Mouse (Mus musculus) adrenal gland, adult 2 months (tissue): ENCODE measurements around the gene Blvrb. TPM values are rescaled to one million over a fixed set of nuclear protein-coding genes. Genes with fewer than 3 reads are reported as not detected.

Experiments used
- DNase-seq: peaks from one replicate; pipeline ENCODE4 v3.0.0; 2021
- long read RNA-seq: library from polyadenylated mRNA; stranded (forward); transcript quantifications from one replicate; pipeline ENCODE4 v2.0.0, GENCODE M21; 2021
- polyA plus RNA-seq: library from polyadenylated mRNA; depleted of rRNA; stranded (reverse); fragments of >200 nt; gene quantifications from 2 replicates; pipeline ENCODE4 v1.2.3, GENCODE M21; 2012; rRNA removed
- total RNA-seq, 2 experiments: library from RNA; stranded (reverse); gene quantifications; 2 replicates each; pipeline ENCODE4 v1.2.3; 2021

Blvrb gene
- total RNA-seq (10 to 100 TPM; 48.4 to 51.1 TPM), polyA plus RNA-seq (70.2 and 86.2 TPM in 2 replicates)
- long read RNA-seq, transcript Blvrb-201 (5 exons, 1,028 nt), result major isoform, 38 of 41 reads
- long read RNA-seq, partial matches to known transcripts, result 2 of 41 reads
- long read RNA-seq, other reads (novel, unspliced or antisense), result 1 of 41 reads

DNA sequence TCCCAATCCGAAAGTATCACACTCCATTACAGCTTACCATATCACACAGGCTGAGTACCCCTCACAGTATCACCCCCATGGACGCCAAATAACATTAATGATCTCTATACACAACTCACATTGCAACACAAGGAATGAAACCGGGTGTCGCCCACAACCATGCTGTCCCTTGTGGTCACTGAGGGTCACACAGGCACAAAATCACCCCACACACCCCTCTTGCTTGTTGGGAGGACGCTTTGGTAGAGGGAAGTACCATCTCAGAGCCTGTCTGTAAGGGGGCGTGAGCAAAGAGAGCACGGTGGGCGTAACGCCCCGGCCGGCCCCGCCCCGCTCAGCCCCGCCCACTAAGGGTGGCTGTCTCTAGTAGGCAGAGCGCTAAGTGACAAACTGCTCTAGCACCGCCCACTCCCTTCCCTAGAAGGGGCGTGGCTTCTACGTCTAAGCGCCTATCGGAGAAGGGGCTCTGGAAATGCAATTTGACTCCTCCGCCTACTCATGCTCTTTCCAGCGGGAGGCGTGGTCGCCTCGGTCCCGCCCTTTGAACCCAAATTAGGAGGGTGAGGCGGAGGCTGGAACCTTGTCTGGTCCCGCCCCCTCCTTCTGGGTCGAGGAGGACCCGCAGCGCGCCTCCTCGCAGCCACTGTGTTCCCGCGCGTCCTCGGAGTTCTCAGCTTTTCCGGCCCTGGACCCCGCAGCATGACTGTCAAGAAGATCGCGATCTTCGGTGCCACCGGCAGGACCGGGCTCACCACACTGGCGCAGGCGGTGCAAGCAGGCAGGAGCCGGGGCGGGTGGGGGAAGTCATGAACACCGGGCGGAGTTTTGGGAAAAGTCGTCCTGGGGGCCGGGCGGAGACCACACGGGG lies at the start of gene Blvrb, which contains the start of gene Sptbn4:
Gene Blvrb (plus strand): TSS at position 560 of the 868 bp plus-strand sequence.
Gene Sptbn4 (minus strand): TSS at position 268 of the 868 bp plus-strand sequence.
- DNase-seq, result peak; percentile 99

DNA sequence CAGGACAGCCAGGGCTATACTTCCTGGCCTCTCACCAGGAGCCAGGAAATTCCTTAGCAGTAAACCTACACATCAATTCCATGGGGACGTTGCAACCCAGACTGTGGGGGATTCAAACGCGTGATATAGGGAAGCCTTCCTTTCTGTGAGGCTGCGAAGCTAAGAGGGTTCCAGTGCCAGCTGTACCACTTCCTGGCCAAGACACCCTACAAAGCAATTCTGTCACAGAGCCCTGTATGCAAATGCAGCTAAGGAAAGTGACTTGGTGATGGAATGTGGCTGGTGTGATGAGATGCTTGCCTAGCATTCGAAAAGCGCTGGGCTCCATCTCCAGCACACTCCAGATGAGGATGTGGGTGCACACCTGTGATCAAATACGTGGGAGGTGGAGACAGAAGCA lies 47.2 kb upstream of the Blvrb start:
- DNase-seq, result no peak

GRCm38 (mm10) chr7:27402675-27403074 lies 45.1 kb upstream of the Blvrb start:
- peak; percentile 69 for DNase-seq

DNA sequence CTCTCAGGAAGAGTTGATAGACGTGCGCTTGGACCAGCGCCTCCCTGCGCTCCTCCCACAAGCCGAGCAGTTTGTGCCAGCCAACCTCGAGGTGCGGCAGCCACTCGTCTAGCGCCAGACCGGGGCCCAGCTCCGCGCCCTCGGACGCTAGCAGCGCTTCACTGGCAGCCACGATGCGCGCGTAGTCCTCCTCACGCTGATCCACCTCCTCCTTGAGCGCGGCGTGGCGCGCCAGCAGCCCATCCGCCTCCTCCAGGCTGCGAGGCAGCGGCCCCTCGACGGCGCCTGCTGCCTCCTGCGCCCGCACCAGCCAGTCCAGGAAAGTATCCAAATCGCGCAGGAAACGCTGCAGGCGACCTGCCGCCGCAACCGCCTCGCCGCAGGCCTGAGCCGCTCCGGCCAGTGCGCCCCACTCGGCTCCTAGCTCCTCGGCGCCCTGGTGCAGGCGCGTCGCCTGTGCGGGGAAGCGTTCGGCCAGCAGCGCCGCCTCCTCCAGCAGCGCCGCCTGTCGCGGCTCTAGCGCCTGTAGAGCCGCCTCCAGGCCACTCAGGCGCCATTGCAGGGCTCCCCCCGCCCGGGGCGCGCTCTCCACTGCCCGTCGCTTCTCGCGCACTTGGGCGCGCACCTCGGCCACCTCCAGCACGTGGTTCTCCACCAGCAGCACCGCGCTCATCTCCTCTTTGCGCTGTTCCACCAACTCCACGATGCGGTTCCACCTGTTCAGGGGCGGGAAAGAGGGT lies 43.4 kb upstream of the Blvrb start:
- DNase-seq, result no peak

DNA sequence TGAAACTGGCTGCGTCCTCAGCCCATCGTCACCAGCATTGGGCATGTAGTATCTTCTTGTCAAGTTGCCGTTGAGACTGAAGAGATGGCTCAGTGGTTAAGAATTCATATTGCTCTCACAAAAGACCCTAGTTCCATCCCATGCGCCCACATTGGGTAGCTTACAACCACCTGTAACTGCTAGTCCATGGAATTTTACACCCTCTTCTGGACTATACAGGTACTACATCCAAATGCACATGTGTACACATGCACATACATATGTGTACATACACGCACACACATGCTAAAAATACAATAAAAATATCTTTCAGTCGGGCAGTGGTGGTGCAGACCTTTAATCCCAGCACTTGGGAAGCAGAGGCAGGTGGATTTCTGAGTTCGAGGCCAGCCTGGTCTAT lies 41.3 kb upstream of the Blvrb start:
- DNase-seq, result no peak

DNA sequence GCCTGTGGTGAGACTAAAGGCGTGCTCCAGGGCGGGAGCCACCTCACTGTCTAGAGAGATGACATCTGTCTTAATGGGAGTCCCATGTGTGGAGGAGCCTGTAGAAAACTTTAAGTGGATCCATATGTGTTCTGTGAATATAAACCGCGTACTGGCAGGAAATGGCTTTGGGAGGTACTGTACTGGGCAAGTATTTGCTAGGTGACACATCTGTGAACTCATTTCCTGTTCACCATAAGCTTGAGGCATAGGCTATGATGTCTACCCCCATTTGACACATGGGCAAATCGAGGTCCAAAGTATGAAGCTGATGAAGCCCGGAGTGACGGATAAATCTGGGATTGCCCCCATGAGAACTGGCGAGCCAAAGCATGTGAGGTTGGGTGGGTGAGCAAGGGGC lies 40.0 kb upstream of the Blvrb start:
- DNase-seq, result no peak

DNA sequence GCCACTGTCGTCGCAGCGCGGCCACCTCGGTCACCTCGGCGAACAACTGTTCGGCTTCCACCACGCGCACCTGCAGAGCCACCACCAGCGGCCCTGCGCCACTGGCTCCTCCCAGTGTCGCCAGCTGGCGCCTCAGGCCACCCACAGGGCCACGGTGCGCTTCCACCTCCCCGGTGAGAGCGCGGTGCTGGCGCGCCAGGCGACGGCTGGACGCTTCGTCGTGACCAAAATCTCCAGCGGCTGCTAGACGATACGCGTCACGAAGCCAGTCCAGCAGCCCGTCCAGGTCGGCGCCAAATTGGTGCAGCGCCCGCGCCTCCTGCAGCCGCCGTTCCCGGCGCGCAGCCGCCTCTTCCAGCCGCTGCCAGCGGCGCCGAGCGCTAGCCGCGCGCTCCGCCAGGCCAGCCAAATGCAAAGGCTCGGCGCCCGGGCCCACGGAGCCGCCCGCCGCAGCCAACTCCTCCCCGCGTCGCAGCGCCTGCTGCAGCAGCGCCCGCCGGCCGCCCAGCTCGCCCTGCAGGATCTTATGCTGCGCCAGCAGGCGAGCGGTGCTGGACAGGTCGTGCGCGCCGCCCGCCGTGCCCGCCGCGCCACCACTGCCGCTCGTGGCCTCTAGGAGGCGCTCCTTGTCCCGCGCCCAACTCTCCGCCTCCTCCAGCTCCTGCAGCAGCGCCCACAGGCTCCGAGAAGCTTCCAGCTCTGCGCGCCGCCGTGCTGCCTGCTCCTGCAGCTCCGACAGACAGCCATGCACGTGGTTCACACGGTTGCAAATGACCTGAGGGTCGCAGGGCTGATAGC lies 39.2 kb upstream of the Blvrb start:
- DNase-seq, result peak; percentile 86

- no peak for DNase-seq
Measured at GRCm38 (mm10) chr7:27417151-27417550, 30.6 kb upstream of the Blvrb start.

GRCm38 (mm10) chr7:27419101-27419500 lies 28.7 kb upstream of the Blvrb start:
- no peak for DNase-seq

DNA sequence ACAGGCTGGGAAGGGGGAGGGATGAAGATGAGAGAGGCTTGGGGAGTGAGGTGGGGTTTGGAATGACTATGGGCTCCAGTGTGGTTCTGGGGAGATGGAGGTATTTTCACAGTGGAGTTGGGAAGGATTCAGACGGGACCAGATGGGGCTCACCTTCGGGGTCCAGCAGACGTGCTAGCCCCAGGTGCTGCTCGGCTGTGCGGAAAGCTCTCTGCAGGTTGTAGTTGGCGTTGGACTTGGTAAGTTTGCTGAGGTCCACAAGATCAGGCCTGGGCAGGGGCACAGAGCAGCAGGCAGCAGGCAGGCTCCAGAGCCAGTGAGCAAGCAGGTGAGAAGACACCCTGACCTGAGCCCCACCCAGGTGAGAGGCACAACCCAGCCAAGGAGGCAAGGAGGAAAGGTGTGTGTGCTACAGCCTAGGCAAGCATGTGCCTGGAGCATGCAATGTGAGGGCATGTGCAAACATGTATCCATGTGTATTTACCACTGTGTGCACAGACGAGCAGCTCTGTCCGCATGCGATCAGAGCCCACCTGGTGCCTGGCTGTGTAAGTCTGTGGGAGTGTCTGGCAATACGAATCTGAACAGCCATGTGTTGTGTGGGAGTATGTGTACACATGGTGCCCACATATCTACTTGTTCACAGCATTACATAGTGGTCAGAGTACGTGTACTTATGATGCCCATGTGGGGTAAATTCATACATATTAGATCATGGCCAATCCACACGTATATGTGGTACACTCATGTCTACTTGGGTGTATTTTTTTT lies 24.0 kb upstream of the Blvrb start:
- DNase-seq, result no peak

DNA sequence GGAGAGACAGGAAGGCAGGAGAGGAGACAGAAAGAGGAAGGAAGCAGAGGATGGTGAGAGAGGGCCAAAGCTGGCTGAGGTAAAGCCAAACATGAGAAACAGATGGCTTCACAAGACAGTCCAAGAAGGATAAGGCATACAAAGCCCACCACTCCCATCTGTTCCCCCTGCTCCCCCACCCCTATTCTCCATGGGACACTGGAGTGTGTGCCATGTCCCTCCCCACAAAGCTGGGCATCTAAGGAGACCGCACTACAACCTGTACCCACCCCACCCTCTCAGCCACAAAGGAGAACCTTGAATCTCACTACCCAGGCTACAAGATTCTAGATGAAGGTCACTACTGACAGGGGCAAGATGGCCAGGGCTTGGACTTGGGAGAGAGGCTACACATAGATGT lies 20.4 kb upstream of the Blvrb start:
- DNase-seq, result no peak

DNA sequence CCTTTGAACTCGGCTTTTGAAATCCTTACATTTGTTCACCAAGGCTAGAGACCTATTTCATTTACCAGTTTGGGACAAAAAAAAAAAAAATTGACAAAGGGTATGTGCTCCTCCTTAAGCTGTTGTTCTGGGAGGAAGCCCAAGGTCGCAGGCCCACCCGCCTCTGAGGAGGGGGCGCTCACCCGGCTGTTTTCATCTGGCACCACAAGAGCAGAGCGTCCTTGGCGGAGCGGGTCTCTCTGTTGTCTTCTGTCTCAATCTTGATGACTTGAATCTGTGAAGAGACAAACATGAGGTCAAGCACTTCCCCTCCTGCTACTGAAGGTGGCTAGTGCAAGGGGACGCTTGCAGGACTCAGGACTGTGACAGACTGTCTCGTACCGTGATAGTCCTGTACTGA lies 19.8 kb upstream of the Blvrb start:
- DNase-seq, result no peak

- DNase-seq, result no peak
Measured at GRCm38 (mm10) chr7:27429135-27429534, 18.6 kb upstream of the Blvrb start.

DNA sequence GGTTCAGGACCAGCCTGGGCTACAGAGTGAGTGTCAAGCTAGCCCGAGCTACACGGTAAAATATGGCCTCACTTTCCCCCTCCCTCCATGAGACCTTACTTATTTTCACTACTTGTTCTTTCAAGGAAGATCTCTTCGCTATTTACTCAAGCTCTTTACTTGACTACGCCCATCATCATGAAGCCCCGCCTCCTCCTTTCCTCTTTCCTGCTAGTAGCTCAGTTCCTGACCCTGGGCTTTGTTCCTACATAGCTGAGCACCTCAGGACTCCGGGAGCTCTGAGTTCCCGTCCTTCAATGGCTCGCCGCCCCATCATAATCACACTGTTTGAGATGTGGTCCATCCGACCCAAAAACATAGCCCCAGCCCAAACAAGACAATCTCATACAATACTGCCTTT lies 14.4 kb upstream of the Blvrb start:
- no peak for DNase-seq

GRCm38 (mm10) chr7:27433794-27434193 lies 14.0 kb upstream of the Blvrb start:
- DNase-seq, result no peak

- peak; percentile 21 for DNase-seq
Measured at GRCm38 (mm10) chr7:27437544-27437943, 10.2 kb upstream of the Blvrb start.

DNA sequence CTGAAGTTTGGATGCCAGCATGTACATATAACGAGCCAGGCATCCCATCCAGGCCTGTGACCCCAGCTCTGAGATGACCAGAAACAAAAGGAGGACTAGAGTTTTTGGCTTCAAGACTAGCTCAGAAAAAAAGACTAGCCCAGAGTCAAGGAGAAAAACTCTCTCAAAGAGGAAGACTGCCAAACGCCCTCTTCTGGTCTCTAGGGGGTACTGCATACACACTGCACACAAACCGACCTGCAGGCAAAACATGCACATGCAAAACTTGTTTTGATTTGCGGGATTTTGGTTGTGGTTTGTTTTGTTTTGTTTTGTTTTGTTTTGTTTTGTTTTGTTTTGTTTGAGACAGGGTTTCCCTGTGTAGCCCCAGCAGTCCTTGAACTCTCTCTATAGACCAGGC lies 7.8 kb upstream of the Blvrb start:
- DNase-seq, result no peak

DNA sequence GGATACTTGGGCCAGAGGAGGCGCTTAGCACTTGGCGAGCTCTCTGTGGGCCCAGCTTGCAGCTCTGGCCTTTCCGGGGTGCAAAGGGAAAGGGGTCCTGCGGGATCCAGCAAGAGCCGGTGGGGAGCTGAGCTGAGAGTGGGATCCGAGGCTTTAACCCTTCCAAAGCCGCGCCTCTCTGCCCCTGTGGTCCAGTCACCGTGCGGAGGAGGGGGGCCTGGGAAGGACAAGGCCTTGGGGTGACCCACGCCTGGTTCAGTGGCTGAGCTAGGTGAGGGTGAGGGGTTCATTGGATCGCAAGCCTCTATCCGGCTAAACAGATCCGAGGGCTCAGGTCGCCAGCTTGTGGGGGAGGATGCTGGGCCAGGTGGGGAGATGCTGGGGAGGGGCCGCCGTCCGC lies 1.7 kb upstream of the Blvrb start:
- DNase-seq, result peak; percentile 17

DNA sequence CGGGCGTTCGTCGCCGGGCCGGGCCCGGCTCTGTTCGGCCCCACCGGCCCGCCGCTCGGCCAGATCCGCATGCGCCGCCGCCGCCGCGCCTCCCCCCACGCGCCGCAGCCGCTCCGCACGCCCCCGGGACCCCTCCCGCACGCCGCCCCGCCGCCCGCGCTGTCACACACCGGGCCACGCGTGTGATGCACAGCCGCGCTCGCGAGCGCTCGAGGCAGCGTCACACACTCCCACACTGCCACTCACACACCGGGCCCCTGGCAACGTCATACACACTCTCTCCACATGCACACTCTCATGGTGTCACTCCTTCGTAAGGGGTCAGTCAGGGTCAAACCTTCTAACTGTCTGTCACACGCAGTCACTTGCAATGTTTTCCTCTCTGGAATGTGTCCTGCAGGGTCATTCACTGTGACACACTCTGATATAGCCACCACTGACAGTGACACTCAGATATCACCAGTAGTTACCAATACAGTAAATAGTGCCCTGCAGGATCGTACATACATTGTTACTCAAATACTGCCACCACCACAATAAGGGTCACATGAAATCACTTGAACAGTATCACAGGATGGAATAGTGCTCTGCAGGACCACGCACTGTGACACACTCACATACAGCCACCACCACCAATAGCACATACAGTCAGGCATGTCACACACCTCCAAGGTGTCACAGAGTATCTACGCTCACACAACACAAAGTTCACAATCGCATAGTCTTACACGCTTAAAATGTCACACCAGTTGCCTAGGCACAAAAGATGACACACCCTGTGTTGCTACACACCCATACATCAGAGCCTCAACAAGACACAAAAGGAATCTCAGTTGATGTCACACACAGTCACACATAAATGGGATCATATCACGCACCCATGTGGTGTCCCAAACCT lies 1.0 kb upstream of the Blvrb start:
- peak; percentile 43 for DNase-seq
